Mouse (Mus musculus): ENCODE results near the gene Olfr713. TPM values are rescaled to one million over a fixed set of nuclear protein-coding genes. Genes with fewer than 3 reads are reported as not detected.

The Olfr713 gene
- not detected for polyA plus RNA-seq (2017; shearing (Covaris generic))

DNA sequence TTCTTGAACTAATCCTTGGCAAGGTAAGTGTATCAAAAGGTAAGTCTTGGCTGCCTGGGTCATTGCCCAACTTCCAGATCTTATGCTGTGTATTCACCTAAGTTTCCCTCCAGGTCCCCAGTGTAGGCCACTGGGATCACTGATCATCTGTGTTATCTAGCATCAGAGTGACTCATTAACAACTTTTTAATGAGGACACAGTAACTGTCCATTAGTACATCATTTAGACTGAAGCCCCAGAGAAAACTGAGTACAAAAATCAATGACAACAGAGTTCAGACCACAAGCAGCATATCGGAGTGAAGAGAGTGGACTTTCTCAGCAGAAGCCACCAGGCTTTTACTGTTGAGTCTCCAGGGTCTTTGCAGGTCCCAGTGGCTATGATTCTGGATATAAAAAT, at the start of gene Olfr713:
Olfr713 (plus strand) TSS at position 301 of the 400 bp plus-strand sequence.

GRCm38 (mm10) chr7:107005972-107006371, 25.0 kb upstream of the Olfr713 start, which contains the start of gene Olfr2:
Gene Olfr2, minus strand, starts transcription at chr7:107006072.

GRCm38 (mm10) chr7:107070681-107071080, 39.7 kb downstream of the Olfr713 start, which contains the start of gene Olfr714:
Gene Olfr714, plus strand, starts transcription at chr7:107070981.

Other genes with a start within 250 kb of the Olfr713 start
- gene Olfr699, start 238.0 kb upstream of the Olfr713 start, polyA plus RNA-seq (2017; shearing (Covaris generic)), result not detected
- not detected for gene Olfr700, start 222.3 kb upstream of the Olfr713 start, polyA plus RNA-seq (2017; shearing (Covaris generic))
- not detected for gene Olfr701, start 217.0 kb upstream of the Olfr713 start, polyA plus RNA-seq (2017; shearing (Covaris generic))
- not detected for gene Olfr702, start 197.3 kb upstream of the Olfr713 start, polyA plus RNA-seq (2017; shearing (Covaris generic))
- not detected for gene Olfr703, start 187.8 kb upstream of the Olfr713 start, polyA plus RNA-seq (2017; shearing (Covaris generic))
- gene Olfr704, start 168.0 kb upstream of the Olfr713 start, polyA plus RNA-seq (2017; shearing (Covaris generic)), result not detected
- not detected for gene Olfr705, start 154.3 kb upstream of the Olfr713 start, polyA plus RNA-seq (2017; shearing (Covaris generic))
- not detected for gene Olfr706, start 143.0 kb upstream of the Olfr713 start, polyA plus RNA-seq (2017; shearing (Covaris generic))
- not detected for gene Olfr707, start 129.9 kb upstream of the Olfr713 start, polyA plus RNA-seq (2017; shearing (Covaris generic))
- gene Olfr1532-ps1, start 123.2 kb upstream of the Olfr713 start, polyA plus RNA-seq (2017; shearing (Covaris generic)), result not detected
- gene Olfr709-ps1, start 99.0 kb upstream of the Olfr713 start, polyA plus RNA-seq (2017; shearing (Covaris generic)), result not detected
- not detected for gene Olfr710, start 82.9 kb upstream of the Olfr713 start, polyA plus RNA-seq (2017; shearing (Covaris generic))
- not detected for gene Olfr6, start 67.2 kb upstream of the Olfr713 start, polyA plus RNA-seq (2017; shearing (Covaris generic))
- not detected for gene Olfr711, start 55.7 kb upstream of the Olfr713 start, polyA plus RNA-seq (2017; shearing (Covaris generic))
- gene Olfr2, start 25.1 kb upstream of the Olfr713 start, polyA plus RNA-seq (2017; shearing (Covaris generic)), result not detected
- gene Olfr714, start 39.8 kb downstream of the Olfr713 start, polyA plus RNA-seq (2017; shearing (Covaris generic)), result not detected
- not detected for gene Olfr17, start 62.0 kb downstream of the Olfr713 start, polyA plus RNA-seq (2017; shearing (Covaris generic))
- not detected for gene Olfr715b, start 79.2 kb downstream of the Olfr713 start, polyA plus RNA-seq (2017; shearing (Covaris generic))
- gene Olfr715, start 99.9 kb downstream of the Olfr713 start, polyA plus RNA-seq (2017; shearing (Covaris generic)), result not detected
- gene Olfr716, start 107.2 kb downstream of the Olfr713 start, polyA plus RNA-seq (2017; shearing (Covaris generic)), result not detected
- gene Nlrp14, start 135.8 kb downstream of the Olfr713 start, polyA plus RNA-seq (2017; shearing (Covaris generic)), result not detected
- gene Rbmxl2, start 178.3 kb downstream of the Olfr713 start, polyA plus RNA-seq (2017; shearing (Covaris generic)), result not detected